Mouse (Mus musculus) hindbrain, postnatal 0 days (tissue): ENCODE measurements around the gene Nabp2. TPM values are rescaled to one million over a fixed set of nuclear protein-coding genes. Genes with fewer than 3 reads are reported as not detected.

Experiments
- ATAC-seq: fragments of 200-750 bp; cut with Nextera tagmentation; 2 replicates; pipeline ENCODE4 v1.8.0; 2017; ENCODE audit warnings: mild to moderate bottlenecking, moderate TSS enrichment, moderate library complexity
- DNase-seq: peaks from one replicate; pipeline ENCODE4 v3.0.0-alpha.2; 2015; ENCODE audit warnings: low spot score
- H3K27ac ChIP-seq: fragments of 300-500 bp; sonication (generic); 2 replicates; pipeline ENCODE4 v1.5.1; 2014; ENCODE audit warnings: mild to moderate bottlenecking
- H3K27me3 ChIP-seq: fragments of 300-500 bp; sonication (generic); 2 replicates; pipeline ENCODE4 v1.6.1; 2014; ENCODE audit warnings: low read length, mixed read lengths; ENCODE audit not compliant: insufficient read depth
- H3K36me3 ChIP-seq: fragments of 300-500 bp; sonication (generic); 2 replicates; pipeline ENCODE4 v1.6.1; 2014; ENCODE audit warnings: low read length, mixed read lengths; ENCODE audit not compliant: insufficient read depth
- H3K4me1 ChIP-seq: fragments of 300-500 bp; sonication (generic); 2 replicates; pipeline ENCODE4 v1.6.1; 2014; ENCODE audit warnings: antibody characterized with exemption, low read length, mixed read lengths; ENCODE audit not compliant: insufficient read depth
- H3K4me2 ChIP-seq: fragments of 300-500 bp; sonication (generic); 2 replicates; pipeline ENCODE4 v1.6.1; 2014; ENCODE audit warnings: low read depth, mild to moderate bottlenecking, low read length, moderate library complexity, mixed read lengths
- H3K4me3 ChIP-seq: fragments of 300-500 bp; sonication (generic); 2 replicates; pipeline ENCODE4 v1.5.1; 2014; ENCODE audit warnings: low read length
- H3K9ac ChIP-seq: fragments of 300-500 bp; sonication (generic); replicated peaks from 2 replicates; pipeline ENCODE4 v1.6.1; 2014; ENCODE audit warnings: mild to moderate bottlenecking, low read length, moderate library complexity, mixed read lengths
- H3K9me3 ChIP-seq: fragments of 300-500 bp; sonication (generic); 2 replicates; pipeline ENCODE4 v1.6.1; 2016; ENCODE audit warnings: low read length, mixed read lengths
- CTCF ChIP-seq: IDR thresholded peaks from 2 replicates; pipeline ENCODE4 v1.5.1; 2016; ENCODE audit warnings: antibody characterized with exemption, control low read depth, low read depth
- WGBS: fragments of 180-500 bp; shearing (Covaris S2); extraction: QIAGEN DNeasy Blood & Tissue Kit; methylation state at CpG from one replicate; pipeline ENCODE4 v1.1.7; 2014; 5-methylcytosine and 5-hydroxymethylcytosine counted together
- polyA plus RNA-seq: library from polyadenylated mRNA; unstranded; fragments of >200 nt; fragmentation: Nextera tagmentation; extraction: Ambion mirVana; gene quantifications from 2 replicates; pipeline ENCODE4 v1.2.1, GENCODE M21; 2015
- total RNA-seq: library from RNA; depleted of rRNA; stranded (reverse); fragments of >200 nt; gene quantifications from 2 replicates; pipeline ENCODE4 v1.2.3, GENCODE M21; 2014

Gene Nabp2
- total and polyA plus RNA-seq, 2 experiments from 2014 or later: 73.9 to 140 TPM

DNA sequence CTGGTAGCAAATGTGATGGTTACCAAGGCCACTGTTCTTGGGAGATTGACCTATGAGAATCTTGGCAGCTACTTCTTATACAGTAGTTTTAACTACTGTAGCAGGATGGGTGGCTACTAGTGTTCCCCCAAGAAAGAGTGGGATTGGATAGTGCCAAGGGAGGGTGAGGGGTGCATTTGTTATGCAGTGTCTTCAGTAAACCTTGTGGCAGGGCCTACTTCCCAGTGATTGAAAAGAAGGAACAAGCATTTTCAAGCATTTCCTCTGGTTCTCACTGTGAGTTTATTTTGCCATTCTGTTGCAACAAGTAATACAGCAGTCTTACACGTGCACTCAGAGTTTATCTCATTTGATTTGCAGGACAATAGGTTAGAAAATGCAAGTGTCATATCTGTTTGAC is 1.3 kb upstream of the Nabp2 start:
- DNase-seq: no peak
- Histone ChIP-seq H3K4me3 (peak overlapping the region; percentile 96), H3K27me3 (no peaks in the 10 kb centered on the region), H3K4me1 (peaks cover 20% of the 10 kb centered on the region), H3K9ac (peak overlapping the region; percentile 94), H3K9me3 (no peaks in the 10 kb centered on the region), H3K4me2 (peak overlapping the region; percentile 95), H3K27ac (peak overlapping the region; percentile 96; the same call in 1 of the 2 replicates), H3K36me3 (peaks cover 7% of the 10 kb centered on the region)
- no peak for TF ChIP-seq CTCF
- WGBS: 16% methylated on average over 1 of the region's 1 CpGs
- no peak for ATAC-seq

DNA sequence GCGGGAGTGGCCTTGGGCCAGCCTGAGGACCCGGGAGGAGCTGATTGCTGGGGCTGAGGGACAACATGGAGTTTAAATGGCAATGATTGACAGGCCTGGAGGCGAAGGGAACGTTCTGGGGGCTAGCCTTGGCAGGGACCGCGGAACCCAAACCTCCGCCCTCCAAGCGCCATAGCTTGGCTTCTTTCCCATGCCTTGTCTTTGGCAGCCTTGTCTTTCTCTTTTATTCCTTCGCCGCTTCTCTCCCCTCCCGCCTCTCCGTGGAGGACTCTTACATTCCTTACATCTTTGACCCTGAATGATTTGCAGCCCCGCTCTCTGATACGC is 726 bp upstream of the Nabp2 start:
- H3K36me3 ChIP-seq: peaks cover 10% of the 10 kb centered on the region
- peak overlapping the region; percentile 94 for H3K9ac ChIP-seq
- H3K4me3 ChIP-seq: peak overlapping the region; percentile 96
- TF ChIP-seq CTCF: no peak
- H3K27me3 ChIP-seq: no peaks in the 10 kb centered on the region
- 0% methylated on average over 14 of the region's 14 CpGs for WGBS
- DNase-seq (peak; percentile 74), ATAC-seq (no peak)
- H3K27ac ChIP-seq: peak overlapping the region; percentile 96
- no peaks in the 10 kb centered on the region for H3K9me3 ChIP-seq
- peak overlapping the region; percentile 95 for H3K4me2 ChIP-seq
- H3K4me1 ChIP-seq: peaks cover 20% of the 10 kb centered on the region

DNA sequence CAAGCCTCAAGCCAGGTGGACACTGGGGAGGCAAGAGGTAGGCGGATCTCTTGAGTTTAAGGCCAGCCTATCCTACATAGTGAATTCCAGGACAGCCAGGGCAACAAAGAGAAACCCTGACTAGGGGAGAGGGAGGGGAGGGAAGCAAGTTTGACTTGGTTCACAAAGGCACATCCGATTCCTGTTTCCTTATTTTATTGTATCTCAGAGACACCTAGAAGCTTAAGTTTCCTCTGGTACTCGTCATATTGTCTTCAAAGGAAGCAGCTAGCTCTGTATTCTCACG is 789 bp downstream of the Nabp2 start:
- Histone ChIP-seq H3K9ac (no peak overlapping the region; the same call in 1 of the 2 replicates), H3K36me3 (peaks cover 4% of the 10 kb centered on the region), H3K4me2 (peak overlapping the region; percentile 95), H3K27me3 (no peaks in the 10 kb centered on the region), H3K4me3 (peak overlapping the region; percentile 96), H3K27ac (peak overlapping the region; percentile 96), H3K9me3 (no peaks in the 10 kb centered on the region), H3K4me1 (peaks cover 20% of the 10 kb centered on the region)
- TF ChIP-seq CTCF: no peak
- WGBS: 24% methylated on average over 4 of the region's 4 CpGs
- DNase-seq (no peak), ATAC-seq (no peak)

DNA sequence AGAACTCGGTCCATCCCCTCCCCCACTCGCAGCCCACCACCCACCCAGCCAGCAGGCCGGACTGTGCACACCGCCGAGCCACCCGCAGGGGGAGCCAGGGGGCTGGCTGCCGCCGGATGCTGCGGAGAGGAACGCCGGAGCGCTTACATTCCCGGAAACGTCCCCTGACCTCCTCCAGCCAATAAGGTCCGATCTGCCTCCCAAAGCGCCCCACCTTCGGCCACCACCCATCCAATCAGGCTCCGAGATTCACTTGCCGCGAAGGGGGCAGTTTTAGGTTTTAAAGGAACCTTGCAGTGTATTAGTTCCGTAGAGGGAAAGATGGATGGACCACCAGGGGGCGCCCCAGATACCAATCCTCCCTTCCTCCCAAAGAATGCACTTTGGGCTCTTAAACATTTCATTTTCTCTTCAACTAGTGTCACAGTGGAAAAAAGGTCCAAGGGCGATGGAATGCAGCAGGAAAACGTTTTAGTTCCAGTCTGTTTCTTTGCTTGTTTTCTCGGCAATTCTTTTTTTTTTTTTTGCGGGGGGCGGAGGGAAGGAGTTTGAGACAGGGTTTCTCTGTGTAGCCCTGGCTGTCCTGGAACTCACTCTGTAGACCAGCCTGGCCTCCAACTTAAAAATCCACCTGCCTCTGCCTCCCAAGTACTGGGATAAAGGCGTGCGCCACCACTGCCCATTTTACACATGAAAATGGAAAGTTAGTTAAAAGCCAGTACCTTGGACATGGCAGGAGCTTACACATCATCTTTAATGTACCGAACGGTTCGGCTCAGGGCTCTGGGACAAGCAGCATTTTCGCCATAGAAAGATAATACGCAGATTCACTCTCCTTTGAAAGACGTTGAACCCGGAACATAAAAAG is 1.4 kb downstream of the Nabp2 start:
- DNase-seq (peak; percentile 98), ATAC-seq (peak; percentile 91)
- peaks cover 2% of the 10 kb centered on the region; the same call in 1 of the 2 replicates for H3K36me3 ChIP-seq
- H3K4me1 ChIP-seq: peaks cover 20% of the 10 kb centered on the region
- peak; percentile 83 for TF ChIP-seq CTCF
- peak overlapping the region; percentile 96 for H3K27ac ChIP-seq
- H3K4me3 ChIP-seq: peak overlapping the region; percentile 96
- 7% methylated on average over 36 of the region's 36 CpGs for WGBS
- no peaks in the 10 kb centered on the region for H3K9me3 ChIP-seq
- peak overlapping the region; percentile 95 for H3K4me2 ChIP-seq
- H3K9ac ChIP-seq: peak overlapping the region; percentile 82
- no peaks in the 10 kb centered on the region for H3K27me3 ChIP-seq

DNA sequence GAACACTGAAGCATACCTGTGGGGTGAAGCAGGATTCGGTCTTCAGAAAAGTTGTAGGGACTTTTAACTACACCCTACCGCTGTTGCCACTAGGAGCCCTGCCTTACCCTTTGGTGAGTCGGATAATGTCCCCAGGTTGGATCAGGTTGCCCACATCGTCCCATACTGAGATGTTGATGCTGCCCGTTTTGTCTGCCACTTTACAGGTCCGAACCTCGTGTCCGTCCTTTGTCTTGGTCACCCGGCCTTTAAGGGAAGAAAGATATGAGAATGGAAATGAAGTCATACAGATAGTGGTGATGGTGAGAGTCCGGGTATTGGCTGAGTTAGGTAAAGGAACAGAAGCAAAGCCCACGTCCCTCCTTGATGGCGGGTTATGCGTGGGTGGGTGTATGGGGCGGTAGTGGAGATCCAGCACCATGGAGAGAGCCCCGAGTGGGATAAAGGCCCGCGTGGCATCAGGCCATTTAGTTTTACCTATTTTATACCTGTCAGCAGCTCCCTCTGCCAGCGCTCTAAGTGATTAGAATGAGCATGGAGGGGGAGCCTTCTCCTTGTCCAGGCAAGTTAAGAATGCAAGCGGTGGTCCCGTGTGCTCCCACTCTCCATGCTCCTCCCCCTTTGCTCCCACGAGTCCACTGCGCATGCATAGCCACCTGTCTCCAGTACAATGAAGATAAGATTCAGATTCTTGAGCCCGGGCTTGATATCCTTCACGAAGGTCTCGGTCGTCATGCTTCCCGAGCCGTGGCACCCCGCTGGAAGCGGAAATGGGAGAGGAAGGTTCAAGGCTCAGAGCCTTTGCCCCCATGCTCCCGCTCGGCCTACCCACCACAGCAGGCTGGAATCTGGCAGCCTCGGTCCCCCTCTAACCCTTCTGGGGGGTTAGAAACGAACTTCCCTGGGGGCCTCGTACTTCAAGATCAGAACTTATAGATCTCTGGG is 2.4 kb downstream of the Nabp2 start:
- ATAC-seq (no peak), DNase-seq (peak; percentile 70)
- Histone ChIP-seq H3K4me1 (peaks cover 20% of the 10 kb centered on the region), H3K27ac (peak overlapping the region; percentile 83), H3K27me3 (no peaks in the 10 kb centered on the region), H3K36me3 (peaks cover 2% of the 10 kb centered on the region; the same call in 1 of the 2 replicates), H3K9me3 (no peaks in the 10 kb centered on the region), H3K4me2 (peak overlapping the region; percentile 95), H3K9ac (peak overlapping the region; percentile 82), H3K4me3 (peak overlapping the region; percentile 96)
- 18% methylated on average over 35 of the region's 35 CpGs for WGBS
- TF ChIP-seq CTCF: no peak

DNA sequence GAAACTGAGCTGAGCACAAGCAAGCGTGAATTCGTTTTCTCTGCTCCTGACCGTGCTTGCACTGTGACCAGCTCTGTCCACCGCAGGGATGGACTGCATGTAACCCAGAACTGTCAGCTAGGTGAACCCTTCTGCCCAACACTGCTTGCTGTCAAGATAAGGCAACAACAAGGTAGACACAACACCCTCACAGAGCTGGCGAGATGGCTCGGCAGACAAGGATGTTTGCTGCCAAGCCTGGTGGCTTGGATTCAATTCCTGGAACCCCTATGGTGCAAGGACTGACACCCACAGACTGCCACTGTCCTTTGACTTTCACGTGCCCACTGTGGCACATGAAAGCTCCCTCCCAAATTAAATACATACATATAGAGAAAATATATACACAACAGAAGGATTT is 7.4 kb downstream of the Nabp2 start:
- Histone ChIP-seq H3K9me3 (no peaks in the 10 kb centered on the region), H3K9ac (no peak overlapping the region), H3K36me3 (peaks cover 2% of the 10 kb centered on the region; the same call in 1 of the 2 replicates), H3K4me3 (no peak overlapping the region), H3K27ac (no peak overlapping the region), H3K4me2 (no peak overlapping the region), H3K27me3 (no peaks in the 10 kb centered on the region), H3K4me1 (0 out of 2 replicates have a peak, but pooled peaks cover 5% of the 10 kb centered on the region)
- WGBS: 78% methylated on average over 7 of the region's 7 CpGs
- no peak for ATAC-seq
- peak; percentile 22 for DNase-seq
- no peak for TF ChIP-seq CTCF
